In genomic region chr19:41777514-41777913, GRCm38 (mm10) we compare ENCODE assay signal across 13 mouse cellular contexts. TPM values are rescaled to one million over a fixed set of nuclear protein-coding genes. Genes with fewer than 3 reads are reported as not detected.
DNase-seq lines count a peak whose midpoint lies in the region; ATAC-seq and TF ChIP-seq lines count a peak whose summit lies in the region.
"Had no signal": no experiment of that assay in that cellular context is flagged by ENCODE, and none has a peak within 500 bp of the region (broad histone marks: within the 10 kb centered on the region; RNA-seq: fewer than 3 reads in every experiment).

No protein-coding gene starts in this region.

- no peaks in the 10 kb centered on the region for H3K79me2 ChIP-seq in heart, adult 2 months (replicated peaks; ENCODE audit: control insufficient read depth, insufficient read depth, low read length)

- no peaks in the 10 kb centered on the region for H3K27me3 ChIP-seq in heart, adult 2 months (ENCODE audit: control insufficient read depth, insufficient read depth, low read length)
- no peaks in the 10 kb centered on the region for H3K27me3 ChIP-seq in liver, postnatal 0 days (ENCODE audit: insufficient read depth, low read length)
- no peaks in the 10 kb centered on the region for H3K27me3 ChIP-seq in liver, embryonic 11.5 days (replicated peaks; ENCODE audit: control insufficient read depth, insufficient read depth, low read length)
- H3K27me3 ChIP-seq: embryonic facial prominence, embryonic 15.5 days; hindbrain, embryonic 13.5 days had no signal

- peak; percentile 46 for DNase-seq in adrenal gland, postnatal 10 days
- no peak for DNase-seq in adrenal gland, postnatal 4 days (ENCODE audit: low spot score in 2 of 2)
- DNase-seq in heart, adult 2 months: no peak
- no peak for DNase-seq in heart, postnatal 36 days
- DNase-seq in liver, postnatal 0 days: no peak
- DNase-seq in liver, embryonic 11.5 days (ENCODE audit: low spot score): no peak
- no peak for DNase-seq in embryo, embryonic 10.5 days (ENCODE audit: low spot score)
- DNase-seq: kidney, postnatal 14 days had no signal

- H3K4me1 ChIP-seq in heart, adult 2 months (ENCODE audit: control insufficient read depth, insufficient read depth, low read length): no peaks in the 10 kb centered on the region
- no peaks in the 10 kb centered on the region for H3K4me1 ChIP-seq in liver, postnatal 0 days (ENCODE audit: insufficient read depth)
- no peaks in the 10 kb centered on the region for H3K4me1 ChIP-seq in liver, embryonic 11.5 days (replicated peaks; ENCODE audit: control insufficient read depth, insufficient read depth, low read length)
- no peaks in the 10 kb centered on the region for H3K4me1 ChIP-seq in bone marrow, adult 2 months (ENCODE audit: control insufficient read depth, insufficient read depth, low read length)
- H3K4me1 ChIP-seq: embryonic facial prominence, embryonic 15.5 days; hindbrain, embryonic 13.5 days had no signal

- H3K4me2 ChIP-seq in liver, postnatal 0 days (ENCODE audit: low read depth, low read length): no peak overlapping the region
- no peak overlapping the region for H3K4me2 ChIP-seq in liver, embryonic 11.5 days
- H3K4me2 ChIP-seq: embryonic facial prominence, embryonic 15.5 days; hindbrain, embryonic 13.5 days had no signal

- TF ChIP-seq CTCF in heart, adult 2 months (IDR thresholded peaks at IDR 0.05): peak; percentile 64
- peak; percentile 46 for TF ChIP-seq CTCF in liver, postnatal 0 days (IDR thresholded peaks at IDR 0.05; ENCODE audit: low read depth)
- peak; percentile 45; the same call in 1 of the 2 replicates for TF ChIP-seq CTCF in bone marrow, adult 2 months (IDR thresholded peaks at IDR 0.05; ENCODE audit: control insufficient read depth, insufficient read depth, low read length)

- no peak for ATAC-seq in liver, postnatal 0 days
- ATAC-seq in liver, embryonic 11.5 days (replicated peaks; ENCODE audit: low FRiP score): no peak
- ATAC-seq: forebrain, embryonic 14.5 days had no signal

- H3K4me3 ChIP-seq in heart, adult 2 months: no peak overlapping the region
- H3K4me3 ChIP-seq in liver, postnatal 0 days (ENCODE audit: low read depth, low read length): no peak overlapping the region
- H3K4me3 ChIP-seq in liver, embryonic 11.5 days (ENCODE audit: low read depth, low read length): no peak overlapping the region
- no peak overlapping the region for H3K4me3 ChIP-seq in bone marrow, adult 2 months (replicated peaks; ENCODE audit: control insufficient read depth, low read depth, low read length)
- H3K4me3 ChIP-seq: embryonic facial prominence, embryonic 15.5 days; hindbrain, embryonic 13.5 days; myocyte had no signal

- intact Hi-C loops in heart, adult 2 months (cut with DNase I): no loop called here
- intact Hi-C loops in heart, postnatal 36 days (cut with DNase I): no loop called here

- TF ChIP-seq EP300 in heart, adult 2 months (IDR thresholded peaks at IDR 0.05; ENCODE audit: insufficient read depth, low read depth, low read length): no peak
- no peak for TF ChIP-seq EP300 in liver, postnatal 0 days (IDR thresholded peaks at IDR 0.05; ENCODE audit: low read depth)

- no peak overlapping the region for H3K9ac ChIP-seq in heart, adult 2 months (ENCODE audit: low read depth, low read length)
- no peak overlapping the region for H3K9ac ChIP-seq in liver, postnatal 0 days (replicated peaks)
- no peak overlapping the region for H3K9ac ChIP-seq in liver, embryonic 11.5 days (ENCODE audit: low read depth, low read length)
- H3K9ac ChIP-seq: embryonic facial prominence, embryonic 15.5 days; hindbrain, embryonic 13.5 days had no signal

- 81% methylated on average over 6 of the region's 6 CpGs for WGBS in heart, adult 2 months
- WGBS in liver, postnatal 0 days (ENCODE audit: insufficient replicate concordance): 72% methylated on average over 6 of the region's 6 CpGs
- 83% methylated on average over 6 of the region's 6 CpGs for WGBS in liver, embryonic 11.5 days
- WGBS in bone marrow, adult 2 months: 71% methylated on average over 6 of the region's 6 CpGs

- H3K9me3 ChIP-seq in liver, postnatal 0 days (ENCODE audit: low read length): no peaks in the 10 kb centered on the region
- H3K9me3 ChIP-seq in liver, embryonic 11.5 days (ENCODE audit: control insufficient read depth, low read length): no peaks in the 10 kb centered on the region
- H3K9me3 ChIP-seq: embryonic facial prominence, embryonic 15.5 days; hindbrain, embryonic 13.5 days had no signal

- H3K27ac ChIP-seq in heart, adult 2 months: no peak overlapping the region
- H3K27ac ChIP-seq in liver, postnatal 0 days (ENCODE audit: low read depth): no peak overlapping the region
- no peak overlapping the region for H3K27ac ChIP-seq in liver, embryonic 11.5 days (ENCODE audit: low read depth, low read length)
- H3K27ac ChIP-seq in bone marrow, adult 2 months (ENCODE audit: control insufficient read depth, insufficient read depth, low read depth, low read length, poor library complexity): no peak overlapping the region
- H3K27ac ChIP-seq: embryonic facial prominence, embryonic 15.5 days; hindbrain, embryonic 13.5 days had no signal

- TF ChIP-seq POLR2A in heart, adult 2 months (IDR thresholded peaks at IDR 0.05; ENCODE audit: insufficient read depth, low read depth, low read length): no peak
- no peak for TF ChIP-seq POLR2A in bone marrow, adult 2 months (IDR thresholded peaks at IDR 0.05; ENCODE audit: borderline replicate concordance, control insufficient read depth, low read depth, low read length)

- no peaks in the 10 kb centered on the region for H3K36me3 ChIP-seq in heart, adult 2 months (ENCODE audit: control insufficient read depth, insufficient read depth, low read length)
- peaks cover 57% of the 10 kb centered on the region for H3K36me3 ChIP-seq in liver, postnatal 0 days (replicated peaks; ENCODE audit: insufficient read depth, low read length)
- H3K36me3 ChIP-seq in liver, embryonic 11.5 days (ENCODE audit: control insufficient read depth, insufficient read depth, low read length): peaks cover 29% of the 10 kb centered on the region

RNA-seq across cellular contexts. Expression of gene Arhgap19, which starts 24.3 kb away (rescaled TPM):
- total RNA-seq in adrenal gland, postnatal 10 days (2021): 1 to 10 TPM; 7.6 to 8.6 TPM
- total RNA-seq in adrenal gland, postnatal 4 days (2021): 10 to 100 TPM; 11.6 to 12.2 TPM
- 1 to 10 TPM; 1.7 to 2.0 TPM for total RNA-seq in heart, adult 2 months (2021)
- polyA plus RNA-seq in heart, adult 2 months (2012; rRNA removed): 1.4 and 2.1 TPM in 2 replicates
- 1 to 10 TPM; 1.8 to 2.4 TPM for total RNA-seq in heart, postnatal 36 days (2021)
- 10.5 and 12.9 TPM in 2 replicates for polyA plus RNA-seq in liver, postnatal 0 days (2015; fragmentation: Nextera tagmentation; extraction: Ambion mirVana)
- 55.6 and 63.4 TPM in 2 replicates for polyA plus RNA-seq in liver, embryonic 11.5 days (2014; fragmentation: Nextera tagmentation; extraction: Ambion mirVana)
- polyA plus RNA-seq in bone marrow, adult 2 months (2011; ENCODE audit: insufficient read depth, insufficient read length, low replicate concordance, missing spikeins): 25.5 and 26.6 TPM in 2 replicates

RNA-seq across cellular contexts. Expression of gene Slit1, which starts 34.0 kb away (rescaled TPM):
- total RNA-seq in adrenal gland, postnatal 10 days (2021): 1 to 10 TPM; 3.8 to 5.7 TPM
- total RNA-seq in adrenal gland, postnatal 4 days (2021): 1 to 10 TPM; 7.1 to 8.3 TPM
- under 1 TPM; 0.05 to 0.07 TPM for total RNA-seq in heart, adult 2 months (2021)
- polyA plus RNA-seq in heart, adult 2 months (2012; rRNA removed): 0.03 and 0.06 TPM in 2 replicates
- under 1 TPM in 1 of 2 experiments, not detected in 1; 0.11 TPM for total RNA-seq in heart, postnatal 36 days (2021)
- 0.12 and 0.13 TPM in 2 replicates for polyA plus RNA-seq in liver, postnatal 0 days (2015; fragmentation: Nextera tagmentation; extraction: Ambion mirVana)
- polyA plus RNA-seq in liver, embryonic 11.5 days (2014; fragmentation: Nextera tagmentation; extraction: Ambion mirVana): 0.16 and 0.26 TPM in 2 replicates
- 0.50 and 2.7 TPM in 2 replicates for polyA plus RNA-seq in bone marrow, adult 2 months (2011; ENCODE audit: insufficient read depth, insufficient read length, low replicate concordance, missing spikeins)

RNA-seq across cellular contexts. Expression of gene Frat1, which starts 52.3 kb away (rescaled TPM):
- total RNA-seq in adrenal gland, postnatal 10 days (2021): 10 to 100 TPM in 1 of 2 experiments, 1 to 10 TPM in 1; 8.6 to 11.7 TPM
- total RNA-seq in adrenal gland, postnatal 4 days (2021): 10 to 100 TPM; 11.9 to 12.2 TPM
- total RNA-seq in heart, adult 2 months (2021): 1 to 10 TPM; 2.5 to 3.9 TPM
- 1.3 TPM in 2 replicates for polyA plus RNA-seq in heart, adult 2 months (2012; rRNA removed)
- 1 to 10 TPM; 4.6 to 6.2 TPM for total RNA-seq in heart, postnatal 36 days (2021)
- 7.8 and 8.1 TPM in 2 replicates for polyA plus RNA-seq in liver, postnatal 0 days (2015; fragmentation: Nextera tagmentation; extraction: Ambion mirVana)
- polyA plus RNA-seq in liver, embryonic 11.5 days (2014; fragmentation: Nextera tagmentation; extraction: Ambion mirVana): 19.5 and 19.9 TPM in 2 replicates
- polyA plus RNA-seq in bone marrow, adult 2 months (2011; ENCODE audit: insufficient read depth, insufficient read length, low replicate concordance, missing spikeins): 6.4 and 12.0 TPM in 2 replicates

Comparison
In these comparisons a context has a peak if more than half of its experiments do, and no peak if none do; other contexts are left out.
1. RNA of gene Slit1, which starts 34.0 kb away (total RNA-seq): 7.1 to 8.3 TPM in adrenal gland, postnatal 4 days and 3.8 to 5.7 TPM in adrenal gland, postnatal 10 days; 0.11 TPM in heart, postnatal 36 days and 0.05 to 0.07 TPM in heart, adult 2 months; every median in the first group is over 4 times any median in the second.
2. Peak in every context shown above with its lines, with median percentiles within 50 percentile points of each other: CTCF ChIP-seq.